Comparison of ENCODE assay signal across 9 mouse cellular contexts in genomic region chr6:54939631-54940030, GRCm38 (mm10). TPM values are rescaled to one million over a fixed set of nuclear protein-coding genes. Genes with fewer than 3 reads are reported as not detected.
A peak's percentile ranks its signal among the peaks of the same experiment; 100 is the strongest.
DNase-seq lines count a peak whose midpoint lies in the region; TF ChIP-seq lines count a peak whose summit lies in the region.
"Had no signal": no experiment of that assay in that cellular context is flagged by ENCODE, and none has a peak within 500 bp of the region (broad histone marks: within the 10 kb centered on the region; RNA-seq: fewer than 3 reads in every experiment).

No protein-coding gene starts in this region.

- no peak for TF ChIP-seq CTCF in liver, adult 2 months (IDR thresholded peaks at IDR 0.05; ENCODE audit: low read depth, low read length)

- peak overlapping the region; percentile 43 for H3K27ac ChIP-seq in liver, adult 2 months (replicated peaks; ENCODE audit: insufficient read depth, low read depth, low read length)
- peak overlapping the region; percentile 63 for H3K27ac ChIP-seq in brown adipose tissue, adult 24 weeks (replicated peaks; ENCODE audit: low read depth, low read length)

- H3K9ac ChIP-seq in liver, adult 2 months (ENCODE audit: low read depth, low read length): no peak overlapping the region

- TF ChIP-seq POLR2A in liver, adult 2 months (IDR thresholded peaks at IDR 0.05; ENCODE audit: extremely low read depth, insufficient read depth, low read length): no peak

- no peaks in the 10 kb centered on the region for H3K27me3 ChIP-seq in liver, adult 2 months (ENCODE audit: control insufficient read depth, insufficient read depth, low read length)
- peaks cover 78% of the 10 kb centered on the region for H3K27me3 ChIP-seq in megakaryocyte, embryonic 14.5 days (replicated peaks)

- peaks cover 6% of the 10 kb centered on the region; the same call in 1 of the 2 replicates for H3K79me2 ChIP-seq in liver, adult 2 months (ENCODE audit: control insufficient read depth, insufficient read depth, low read length)

- DNase-seq in liver, adult 2 months (ENCODE audit: extremely low read depth, low read depth, low spot score): peak; percentile 36
- DNase-seq in liver: no peak
- peak; percentile 50 for DNase-seq in kidney, adult 9 months
- DNase-seq in urinary bladder, postnatal 10 days (ENCODE audit: low spot score): no peak
- DNase-seq in left cerebral cortex, adult 18-20 months (ENCODE audit: low spot score in 2 of 2): no peak
- DNase-seq in thymus, postnatal 0 days (ENCODE audit: low spot score): no peak

- H3K4me3 ChIP-seq in liver, adult 2 months (ENCODE audit: insufficient read depth, low read depth, low read length): no peak overlapping the region
- H3K4me3 ChIP-seq in brown adipose tissue, adult 24 weeks (ENCODE audit: insufficient read depth, low read depth, low read length): no peak overlapping the region
- H3K4me3 ChIP-seq in megakaryocyte, embryonic 14.5 days (replicated peaks): peak overlapping the region; percentile 46

- 8% methylated on average over 4 of the region's 4 CpGs for WGBS in liver, adult 2 months

- H3K4me1 ChIP-seq in liver, adult 2 months (ENCODE audit: control insufficient read depth, insufficient read depth, low read length): peaks cover 7% of the 10 kb centered on the region; the same call in 1 of the 2 replicates
- H3K4me1 ChIP-seq in brown adipose tissue, adult 24 weeks (ENCODE audit: control insufficient read depth, insufficient read depth, insufficient read length, low read length): peaks cover 30% of the 10 kb centered on the region
- peaks cover 37% of the 10 kb centered on the region for H3K4me1 ChIP-seq in megakaryocyte, embryonic 14.5 days

- H3K9me3 ChIP-seq in megakaryocyte, embryonic 14.5 days: peaks cover 23% of the 10 kb centered on the region; the same call in 1 of the 2 replicates
- H3K9me3 ChIP-seq: G1E had no signal

- H3K36me3 ChIP-seq in liver, adult 2 months (ENCODE audit: control insufficient read depth, insufficient read depth, low read length): peaks cover 30% of the 10 kb centered on the region; the same call in 1 of the 2 replicates
- peaks cover 3% of the 10 kb centered on the region for H3K36me3 ChIP-seq in megakaryocyte, embryonic 14.5 days (replicated peaks; ENCODE audit: low read length)
- H3K36me3 ChIP-seq: G1E had no signal

RNA-seq across cellular contexts. Expression of gene Nod1, which starts 32.8 kb away (rescaled TPM):
- 7.0 and 12.1 TPM in 2 replicates for total RNA-seq in liver, adult 2 months (2014; rRNA removed)
- polyA plus RNA-seq in liver, adult 2 months (2012; rRNA removed): 8.1 and 8.4 TPM in 2 replicates
- polyA plus RNA-seq in brown adipose tissue, adult 24 weeks (2012; ENCODE audit: insufficient read depth, insufficient read length, missing spikeins): 6.7 and 7.0 TPM in 2 replicates
- polyA plus RNA-seq in megakaryocyte, embryonic 14.5 days (2012; ENCODE audit: insufficient read depth, low replicate concordance): 1.5 TPM in 1 of 2 replicates, not detected in the other
- total RNA-seq in left cerebral cortex, adult 18-20 months (2021): 1 to 10 TPM; 2.6 to 4.3 TPM
- 3.5 and 4.0 TPM in 2 replicates for polyA plus RNA-seq in thymus, postnatal 0 days (2015; fragmentation: Nextera tagmentation; extraction: Ambion mirVana)

RNA-seq across cellular contexts. Expression of gene Ggct, which starts 53.1 kb away (rescaled TPM):
- total RNA-seq in liver, adult 2 months (2014; rRNA removed): 8.7 and 11.7 TPM in 2 replicates
- polyA plus RNA-seq in liver, adult 2 months (2012; rRNA removed): 6.2 and 6.6 TPM in 2 replicates
- 8.8 and 16.8 TPM in 2 replicates for polyA plus RNA-seq in brown adipose tissue, adult 24 weeks (2012; ENCODE audit: insufficient read depth, insufficient read length, missing spikeins)
- 4.2 and 18.6 TPM in 2 replicates for polyA plus RNA-seq in megakaryocyte, embryonic 14.5 days (2012; ENCODE audit: insufficient read depth, low replicate concordance)
- total RNA-seq in left cerebral cortex, adult 18-20 months (2021): 10 to 100 TPM; 26.6 to 28.9 TPM
- 12.9 and 16.6 TPM in 2 replicates for polyA plus RNA-seq in thymus, postnatal 0 days (2015; fragmentation: Nextera tagmentation; extraction: Ambion mirVana)

Comparison
In these comparisons a context has a peak if more than half of its experiments do, and no peak if none do; other contexts are left out.
1. DNase-seq: peak in liver, adult 2 months (single experiment) and kidney, adult 9 months (single experiment); none in liver (single experiment), urinary bladder, postnatal 10 days (single experiment), left cerebral cortex, adult 18-20 months (0 of 2) and thymus, postnatal 0 days (single experiment).